Mouse (Mus musculus) midbrain, embryonic 12.5 days (tissue): ENCODE measurements at regions not wholly inside any gene's neighbourhood (a gene's known extent, or its start where the extent isn't known, plus 50 kb on each side); places are given as distances from the start of the nearest gene placed in this dataset.

ENCODE experiments used
- ATAC-seq: fragments of 200-750 bp; cut with Nextera tagmentation; 2 replicates; pipeline ENCODE4 v1.8.0; 2017; ENCODE audit warnings: low read depth, moderate TSS enrichment, moderate library complexity; ENCODE audit not compliant: low FRiP score
- H3K27ac ChIP-seq: fragments of 300-500 bp; sonication (generic); replicated peaks from 2 replicates; pipeline ENCODE4 v1.5.1; 2016; ENCODE audit warnings: mild to moderate bottlenecking
- H3K27me3 ChIP-seq: fragments of 300-500 bp; sonication (generic); 2 replicates; pipeline ENCODE4 v1.6.1; 2016; ENCODE audit warnings: mild to moderate bottlenecking
- H3K36me3 ChIP-seq: fragments of 300-500 bp; sonication (generic); 2 replicates; pipeline ENCODE4 v1.6.1; 2016
- H3K4me1 ChIP-seq: fragments of 300-500 bp; sonication (generic); 2 replicates; pipeline ENCODE4 v1.6.1; 2016
- H3K4me2 ChIP-seq: fragments of 300-500 bp; sonication (generic); replicated peaks from 2 replicates; pipeline ENCODE4 v1.6.1; 2016; ENCODE audit warnings: mild to moderate bottlenecking, moderate library complexity
- H3K4me3 ChIP-seq: fragments of 300-500 bp; sonication (generic); 2 replicates; pipeline ENCODE4 v1.5.1; 2016; ENCODE audit warnings: mild to moderate bottlenecking
- H3K9ac ChIP-seq: fragments of 300-500 bp; sonication (generic); replicated peaks from 2 replicates; pipeline ENCODE4 v1.6.1; 2016; ENCODE audit warnings: mild to moderate bottlenecking, moderate library complexity
- H3K9me3 ChIP-seq: fragments of 300-500 bp; sonication (generic); 2 replicates; pipeline ENCODE4 v1.6.1; 2016; ENCODE audit warnings: mild to moderate bottlenecking
- WGBS: fragments of 180-500 bp; shearing (Covaris S2); methylation state at CpG from one replicate; pipeline ENCODE4 v1.1.7; 2016; 5-methylcytosine and 5-hydroxymethylcytosine counted together

DNA sequence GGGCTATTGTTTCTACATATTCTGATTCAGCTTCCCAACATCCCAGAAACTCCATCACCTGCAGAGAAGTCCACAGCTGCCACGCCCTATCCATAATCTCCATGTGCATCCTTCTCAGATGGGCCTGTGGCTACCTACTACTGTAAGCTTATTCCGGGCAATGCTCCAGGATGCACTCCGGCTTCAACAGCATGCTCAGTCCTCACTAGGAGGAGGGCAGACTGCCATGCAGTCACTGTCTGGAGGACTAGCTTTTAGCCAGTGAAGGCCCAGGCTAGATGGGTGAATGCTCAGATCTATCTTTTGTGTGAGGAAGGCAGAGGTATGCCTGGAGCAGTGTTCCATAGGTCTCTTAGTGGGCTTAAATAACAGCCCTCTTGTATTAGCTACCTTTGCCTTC is 124.7 kb downstream of the Gm19935 start:
- H3K27me3 ChIP-seq, result no peaks in the 10 kb centered on the region
- no peak overlapping the region for H3K4me2 ChIP-seq
- H3K4me3 ChIP-seq, result no peak overlapping the region
- H3K9ac ChIP-seq, result no peak overlapping the region
- no peaks in the 10 kb centered on the region for H3K36me3 ChIP-seq
- ATAC-seq, result no peak
- no peaks in the 10 kb centered on the region for H3K4me1 ChIP-seq
- H3K27ac ChIP-seq, result no peak overlapping the region
- 96% methylated on average over 3 of the region's 3 CpGs for WGBS
- no peaks in the 10 kb centered on the region for H3K9me3 ChIP-seq

DNA sequence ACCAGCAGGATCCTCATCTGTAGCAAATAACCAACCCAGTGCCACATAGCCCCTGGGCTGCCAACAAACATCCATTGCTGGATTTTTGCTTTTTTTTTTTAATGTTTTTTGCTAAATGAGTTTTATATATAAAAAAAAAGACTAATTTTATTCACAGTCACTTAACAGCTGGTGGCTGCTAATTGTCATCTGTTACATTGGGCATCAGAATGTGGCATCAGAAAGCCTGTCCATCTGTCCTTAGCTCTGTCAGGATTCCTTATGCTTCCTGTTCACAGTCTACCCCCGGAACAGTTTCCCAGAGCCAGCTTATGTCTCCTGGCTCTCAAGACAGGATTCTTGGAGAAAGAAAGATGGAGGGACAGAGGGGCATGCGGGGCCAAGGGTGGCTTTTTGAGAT is 132.1 kb downstream of the Gm19935 start:
- H3K27me3 ChIP-seq, result no peaks in the 10 kb centered on the region
- WGBS, result 96% methylated on average over 2 of the region's 2 CpGs
- no peak overlapping the region for H3K4me2 ChIP-seq
- ATAC-seq, result no peak
- no peaks in the 10 kb centered on the region for H3K36me3 ChIP-seq
- no peak overlapping the region for H3K27ac ChIP-seq
- H3K4me3 ChIP-seq, result no peak overlapping the region
- H3K9ac ChIP-seq, result no peak overlapping the region
- H3K4me1 ChIP-seq, result no peaks in the 10 kb centered on the region
- H3K9me3 ChIP-seq, result no peaks in the 10 kb centered on the region

DNA sequence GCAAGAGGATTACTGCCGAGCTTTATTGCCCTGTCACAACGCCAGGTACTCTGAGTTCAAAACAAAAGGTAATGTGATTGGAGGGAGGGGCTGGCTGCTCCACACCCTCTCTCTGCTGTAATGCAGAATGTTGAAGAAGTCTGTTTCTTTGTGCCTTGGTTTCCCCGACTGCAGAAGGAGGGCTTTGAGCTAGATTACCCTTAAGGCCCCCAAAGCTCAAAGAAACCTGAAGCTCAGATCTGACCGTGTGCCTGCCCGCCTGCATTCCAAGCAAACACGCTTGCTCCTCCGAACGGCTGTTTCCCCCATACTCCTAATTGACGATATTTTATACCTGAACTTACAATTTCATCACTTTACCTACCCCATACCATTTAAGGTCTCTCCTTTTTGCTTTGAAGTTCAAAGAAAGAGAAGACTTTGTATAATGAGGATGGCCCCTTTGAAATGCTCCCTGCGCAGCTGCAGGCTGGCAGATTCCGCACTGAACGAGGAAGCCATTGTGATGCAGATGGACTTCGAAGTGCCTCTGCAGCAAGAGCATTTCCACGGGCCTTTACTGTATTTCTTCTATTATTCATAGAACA is 146.6 kb downstream of the Gm19935 start:
- no peaks in the 10 kb centered on the region for H3K36me3 ChIP-seq
- peak overlapping the region; percentile 49 for H3K9ac ChIP-seq
- H3K27me3 ChIP-seq, result peaks cover 5% of the 10 kb centered on the region; the same call in 1 of the 2 replicates
- ATAC-seq, result peak; percentile 70; the same call in 1 of the 2 replicates
- peaks cover 4% of the 10 kb centered on the region; the same call in 1 of the 2 replicates for H3K9me3 ChIP-seq
- peak overlapping the region; percentile 80 for H3K27ac ChIP-seq
- H3K4me3 ChIP-seq, result peak overlapping the region; percentile 25
- H3K4me2 ChIP-seq, result peak overlapping the region; percentile 48
- under 1% methylated on average over 14 of the region's 14 CpGs for WGBS
- peaks cover 26% of the 10 kb centered on the region for H3K4me1 ChIP-seq

DNA sequence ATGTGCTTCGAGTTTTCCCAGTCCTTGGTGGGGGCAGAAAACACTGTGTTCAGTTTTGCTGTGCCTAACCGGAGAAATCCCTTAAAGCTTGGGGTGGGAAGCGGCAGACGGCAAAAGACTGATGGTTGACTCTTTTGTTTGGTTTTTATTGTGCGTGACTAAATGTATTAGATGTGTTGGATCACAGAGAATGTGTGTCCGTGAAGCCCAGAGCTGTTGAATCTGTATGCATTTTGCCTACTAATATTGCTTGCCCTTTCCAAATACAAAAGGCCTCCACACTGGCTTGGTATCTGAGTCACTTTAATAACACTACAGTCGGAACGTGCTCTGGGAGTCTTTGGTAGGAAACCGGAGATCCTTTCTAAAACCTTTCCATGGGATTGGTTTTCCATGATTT is 147.8 kb downstream of the Gm19935 start:
- no peak overlapping the region for H3K4me2 ChIP-seq
- H3K9me3 ChIP-seq, result peaks cover 4% of the 10 kb centered on the region; the same call in 1 of the 2 replicates
- no peak overlapping the region for H3K9ac ChIP-seq
- H3K4me3 ChIP-seq, result no peak overlapping the region
- ATAC-seq, result peak; percentile 49; the same call in 1 of the 2 replicates
- H3K36me3 ChIP-seq, result no peaks in the 10 kb centered on the region
- H3K27ac ChIP-seq, result peak overlapping the region; percentile 80
- H3K4me1 ChIP-seq, result peaks cover 26% of the 10 kb centered on the region
- H3K27me3 ChIP-seq, result peaks cover 5% of the 10 kb centered on the region; the same call in 1 of the 2 replicates
- 20% methylated on average over 9 of the region's 9 CpGs for WGBS

GRCm38 (mm10) chr8:90659066-90659465 is 158.1 kb downstream of the Gm19935 start:
- Histone ChIP-seq H3K4me1 (peaks cover 21% of the 10 kb centered on the region), H3K4me2 (no peak overlapping the region), H3K4me3 (no peak overlapping the region), H3K36me3 (no peaks in the 10 kb centered on the region), H3K9ac (no peak overlapping the region), H3K27ac (peak overlapping the region; percentile 67), H3K27me3 (no peaks in the 10 kb centered on the region), H3K9me3 (peaks cover 11% of the 10 kb centered on the region; the same call in 1 of the 2 replicates)
- peak; percentile 52; the same call in 1 of the 2 replicates for ATAC-seq
- 11% methylated on average over 3 of the region's 3 CpGs for WGBS

GRCm38 (mm10) chr8:90657641-90658051 is 159.5 kb downstream of the Gm19935 start:
- Histone ChIP-seq H3K4me2 (peak overlapping the region; percentile 22), H3K4me3 (no peak overlapping the region), H3K27ac (peak overlapping the region; percentile 65), H3K27me3 (no peaks in the 10 kb centered on the region), H3K36me3 (no peaks in the 10 kb centered on the region), H3K9me3 (peaks cover 11% of the 10 kb centered on the region; the same call in 1 of the 2 replicates), H3K9ac (no peak overlapping the region), H3K4me1 (peaks cover 21% of the 10 kb centered on the region)
- 18% methylated on average over 7 of the region's 7 CpGs for WGBS
- no peak for ATAC-seq

DNA sequence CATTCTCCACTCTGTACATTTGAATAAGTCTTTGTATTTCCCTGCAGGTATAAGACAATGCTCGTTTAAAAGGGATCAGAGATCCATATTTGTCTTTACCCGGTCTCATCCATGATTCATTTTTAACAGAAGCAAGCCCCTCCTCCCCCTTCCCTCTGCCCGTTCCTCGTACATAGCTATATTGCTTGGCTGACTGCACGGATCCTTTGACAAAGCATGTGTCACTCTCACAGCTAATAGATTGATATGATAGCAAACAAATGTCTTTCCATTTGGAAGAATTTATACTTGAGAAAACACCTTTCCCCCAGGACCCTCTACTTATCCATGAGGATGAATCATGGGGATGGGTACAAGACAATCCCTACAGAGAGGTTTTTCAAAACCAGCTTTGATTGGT is 160.1 kb downstream of the Gm19935 start:
- 0 out of 2 replicates have a peak overlapping the region, but pooled peaks have one; percentile 65 for H3K27ac ChIP-seq
- peaks cover 6% of the 10 kb centered on the region; the same call in 1 of the 2 replicates for H3K9me3 ChIP-seq
- peaks cover 21% of the 10 kb centered on the region for H3K4me1 ChIP-seq
- WGBS, result 18% methylated on average over 5 of the region's 5 CpGs
- H3K9ac ChIP-seq, result no peak overlapping the region
- H3K36me3 ChIP-seq, result no peaks in the 10 kb centered on the region
- H3K4me2 ChIP-seq, result peak overlapping the region; percentile 22; the same call in 1 of the 2 replicates
- H3K4me3 ChIP-seq, result no peak overlapping the region
- ATAC-seq, result no peak
- H3K27me3 ChIP-seq, result no peaks in the 10 kb centered on the region

- Histone ChIP-seq H3K4me2 (no peak overlapping the region), H3K4me3 (no peak overlapping the region), H3K27ac (0 out of 2 replicates have a peak overlapping the region, but pooled peaks have one; percentile 65), H3K27me3 (no peaks in the 10 kb centered on the region), H3K9me3 (peaks cover under 1% of the 10 kb centered on the region; the same call in 1 of the 2 replicates), H3K9ac (no peak overlapping the region), H3K4me1 (peaks cover 21% of the 10 kb centered on the region), H3K36me3 (no peaks in the 10 kb centered on the region)
- ATAC-seq, result no peak
- 63% methylated on average over 5 of the region's 5 CpGs for WGBS
Observed at GRCm38 (mm10) chr8:90656436-90657090, 160.6 kb downstream of the Gm19935 start.

- H3K4me1 ChIP-seq, result peaks cover 21% of the 10 kb centered on the region
- no peak overlapping the region for H3K9ac ChIP-seq
- WGBS, result 93% methylated on average over 2 of the region's 2 CpGs
- no peak overlapping the region for H3K4me2 ChIP-seq
- no peaks in the 10 kb centered on the region for H3K36me3 ChIP-seq
- H3K27ac ChIP-seq, result no peak overlapping the region
- no peaks in the 10 kb centered on the region for H3K27me3 ChIP-seq
- ATAC-seq, result no peak
- no peaks in the 10 kb centered on the region for H3K9me3 ChIP-seq
- no peak overlapping the region for H3K4me3 ChIP-seq
Observed at GRCm38 (mm10) chr8:90654786-90655185, 162.4 kb downstream of the Gm19935 start.

DNA sequence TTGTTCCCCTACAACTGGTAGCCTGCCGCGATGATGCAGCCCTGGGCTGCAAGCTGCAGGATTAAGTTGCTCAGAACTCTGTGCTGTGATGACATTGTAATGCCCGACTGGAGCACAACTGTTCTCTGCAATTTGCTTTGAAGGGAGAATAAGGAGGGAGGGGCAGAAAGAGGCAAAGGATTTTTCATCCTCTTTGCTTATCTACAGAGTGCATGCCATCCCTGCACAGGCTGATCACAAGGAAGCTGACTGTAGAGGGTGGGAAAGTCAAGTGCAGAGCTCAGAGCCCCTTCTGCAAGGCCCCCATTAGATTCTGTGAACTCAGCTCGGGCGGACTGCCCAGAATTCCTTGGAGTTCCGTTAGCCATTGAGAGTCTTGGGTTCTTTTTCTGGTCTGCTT is 174.8 kb downstream of the Gm19935 start:
- Histone ChIP-seq H3K27ac (0 out of 2 replicates have a peak overlapping the region, but pooled peaks have one; percentile 25), H3K36me3 (no peaks in the 10 kb centered on the region), H3K9me3 (no peaks in the 10 kb centered on the region), H3K9ac (no peak overlapping the region), H3K4me3 (no peak overlapping the region), H3K27me3 (no peaks in the 10 kb centered on the region; the same call in 1 of the 2 replicates), H3K4me2 (no peak overlapping the region), H3K4me1 (peaks cover 7% of the 10 kb centered on the region)
- 33% methylated on average over 6 of the region's 6 CpGs for WGBS
- peak; percentile 30; the same call in 1 of the 2 replicates for ATAC-seq

GRCm38 (mm10) chr8:90636770-90637169 is 180.4 kb downstream of the Gm19935 start:
- Histone ChIP-seq H3K4me1 (peaks cover 8% of the 10 kb centered on the region; the same call in 1 of the 2 replicates), H3K27ac (0 out of 2 replicates have a peak overlapping the region, but pooled peaks have one; percentile 7), H3K4me2 (no peak overlapping the region), H3K4me3 (no peak overlapping the region), H3K36me3 (no peaks in the 10 kb centered on the region), H3K9me3 (no peaks in the 10 kb centered on the region), H3K27me3 (no peaks in the 10 kb centered on the region), H3K9ac (no peak overlapping the region)
- ATAC-seq, result no peak
- 85% methylated on average over 7 of the region's 7 CpGs for WGBS
